Mouse (Mus musculus): ENCODE data around the gene Ptprm.
"Not testable (repeated sequence)": the region's sequence is repeated elsewhere in the genome, so short reads cannot be mapped to it uniquely, and the experiment has no call there.

Ptprm gene

GRCm38 (mm10) chr17:66871396-66871795 lies 482.9 kb downstream of the Ptprm start:
- DNase-seq (ENCODE audit: low spot score): no peak

DNA sequence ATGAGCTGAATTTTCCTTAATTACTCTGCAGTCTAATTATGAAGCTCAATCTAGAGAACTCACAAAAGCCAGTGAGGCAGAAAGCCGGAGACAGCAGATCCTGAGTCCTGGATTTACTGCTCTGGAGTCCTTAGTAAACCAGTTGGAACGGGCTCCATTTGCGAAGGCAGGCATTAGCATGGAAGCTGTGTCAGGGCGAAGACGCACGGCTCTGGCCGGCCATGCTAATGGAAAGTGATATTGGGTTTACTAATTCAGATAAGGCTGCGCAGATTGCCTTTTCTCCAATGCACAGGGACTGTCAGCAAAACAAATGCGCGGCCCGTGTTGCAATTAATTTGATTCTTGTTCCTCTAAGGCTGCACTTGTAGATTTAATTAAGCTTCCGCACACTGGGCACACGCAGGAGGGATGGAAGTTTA lies 484.7 kb downstream of the Ptprm start:
- no peak for DNase-seq (ENCODE audit: low spot score)

- no peak for DNase-seq (ENCODE audit: low spot score)
These were observed 489.8 kb downstream of the Ptprm start for GRCm38 (mm10) chr17:66864441-66864840.

GRCm38 (mm10) chr17:66861557-66861956 lies 492.7 kb downstream of the Ptprm start:
- no peak for DNase-seq (ENCODE audit: low spot score)

DNA sequence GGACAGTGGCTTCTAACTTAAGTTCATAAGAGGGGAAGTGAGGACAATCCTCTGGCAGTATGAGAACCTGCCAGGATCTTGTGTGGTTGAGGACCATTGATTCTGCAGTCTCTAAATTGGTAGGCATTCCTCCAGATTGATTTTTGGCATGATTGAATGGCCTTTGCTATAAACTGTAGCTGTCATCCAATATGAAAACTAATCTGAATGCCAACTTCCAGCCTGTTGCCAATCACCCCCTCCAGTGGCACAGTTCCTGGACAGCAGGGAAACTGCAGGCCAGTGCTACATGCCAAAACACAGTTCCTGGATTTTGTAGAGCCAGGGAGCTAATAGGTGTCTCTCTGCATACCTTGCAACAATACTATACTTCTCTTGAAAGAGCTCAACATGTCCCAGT lies 495.5 kb downstream of the Ptprm start:
- DNase-seq (ENCODE audit: low spot score): no peak

- DNase-seq (ENCODE audit: low spot score): no peak
These were observed 501.8 kb downstream of the Ptprm start for GRCm38 (mm10) chr17:66852496-66852895.

GRCm38 (mm10) chr17:66847011-66847410 lies 507.2 kb downstream of the Ptprm start:
- not testable (repeated sequence) for DNase-seq (ENCODE audit: low spot score)

DNA sequence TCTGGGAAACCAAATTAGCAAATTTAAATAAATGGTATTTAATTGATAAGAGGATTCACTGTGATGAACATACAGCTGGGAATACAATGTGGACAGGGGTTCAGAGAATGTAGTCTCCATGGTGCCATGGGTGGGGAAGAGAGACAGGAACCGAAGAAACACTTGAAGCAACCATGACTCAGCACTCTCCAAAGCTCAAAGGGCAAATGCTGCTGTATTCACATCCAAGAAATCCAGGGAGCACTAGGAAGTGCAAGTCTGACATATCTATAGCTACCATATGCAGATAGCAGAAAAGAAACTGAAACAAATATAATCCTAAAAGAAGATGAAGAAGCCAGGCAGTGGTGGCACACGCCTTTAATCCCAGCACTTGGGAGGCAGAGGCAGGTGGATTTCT lies 531.9 kb downstream of the Ptprm start:
- DNase-seq (ENCODE audit: low spot score): no peak

DNA sequence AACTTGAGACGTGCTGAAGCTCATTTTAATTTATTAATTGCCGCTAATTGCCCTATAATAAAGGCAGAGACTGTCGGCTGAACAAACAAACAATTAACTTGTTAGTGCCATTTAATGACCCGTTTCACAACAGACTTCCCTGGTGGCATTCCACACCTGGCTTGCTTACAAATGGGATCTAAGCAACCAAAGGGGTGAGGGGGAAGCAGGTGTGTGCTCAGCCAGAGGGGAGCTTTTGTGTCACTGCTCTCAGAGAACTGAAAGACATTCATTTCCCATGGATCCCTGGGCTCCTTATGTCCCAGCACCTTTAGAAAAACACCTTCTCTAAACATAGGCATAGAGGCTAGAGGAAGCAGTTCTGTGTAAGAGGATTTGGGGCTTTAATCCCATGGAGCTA lies 536.9 kb downstream of the Ptprm start:
- no peak for DNase-seq (ENCODE audit: low spot score)

DNA sequence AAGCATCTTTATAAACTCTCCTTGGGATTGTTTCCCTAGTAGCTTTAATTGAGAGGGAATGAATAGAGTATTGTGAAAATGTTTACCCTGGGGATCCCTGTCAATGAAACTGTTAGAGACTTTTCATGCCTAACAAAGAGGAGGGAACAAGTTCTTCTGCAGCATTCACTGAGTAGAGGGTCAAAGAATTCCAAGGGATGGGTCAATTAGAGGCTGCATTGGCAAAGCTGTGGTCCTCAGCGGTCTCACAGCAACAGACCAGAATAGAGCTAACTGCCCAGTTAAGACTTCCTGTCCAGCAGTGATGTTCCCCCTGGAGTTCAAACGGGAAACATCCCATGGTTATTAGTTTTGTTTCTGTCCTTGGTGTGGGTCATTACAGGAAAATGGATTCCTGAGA lies 538.3 kb downstream of the Ptprm start:
- no peak for DNase-seq (ENCODE audit: low spot score)

DNA sequence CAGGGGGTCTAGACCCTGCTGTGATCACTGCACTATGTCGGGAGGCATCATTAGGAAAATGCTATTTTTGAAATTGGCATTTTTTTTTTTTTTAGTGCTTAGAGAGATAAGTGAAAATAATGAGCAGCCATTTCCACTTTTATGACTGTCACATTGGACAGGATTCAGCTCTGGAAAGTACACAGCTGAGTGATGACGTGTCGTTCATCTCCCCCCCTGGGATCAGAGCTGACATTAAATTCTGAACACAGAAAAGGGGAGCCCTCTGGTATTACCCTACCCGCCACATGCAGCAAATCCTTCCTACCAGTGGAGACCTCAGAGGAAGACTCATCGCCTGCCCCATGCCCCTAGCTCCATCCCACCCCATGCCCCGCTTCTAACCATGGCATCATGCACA lies 540.5 kb downstream of the Ptprm start:
- no peak for DNase-seq (ENCODE audit: low spot score)

DNA sequence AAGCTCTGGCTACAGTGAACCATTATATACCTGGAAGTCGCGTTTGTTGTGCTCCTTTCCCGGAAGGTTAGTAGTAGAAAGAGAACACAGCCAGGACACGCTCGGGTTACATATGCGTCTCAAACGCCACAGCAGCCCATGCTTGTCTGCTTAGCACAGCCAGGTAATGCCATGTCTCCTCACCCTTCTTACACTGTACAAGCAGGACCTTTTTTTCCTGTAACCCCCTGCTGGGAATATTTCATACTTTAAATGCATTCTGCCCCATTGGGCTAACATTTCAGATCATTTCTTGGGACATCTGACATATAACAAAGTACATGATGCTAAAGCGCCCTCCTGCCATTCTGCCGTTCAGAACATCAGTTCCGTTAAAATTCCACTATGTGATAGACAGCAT lies 540.9 kb downstream of the Ptprm start:
- DNase-seq (ENCODE audit: low spot score): no peak

GRCm38 (mm10) chr17:66809786-66810185 lies 544.5 kb downstream of the Ptprm start:
- DNase-seq (ENCODE audit: low spot score): no peak

GRCm38 (mm10) chr17:66808186-66808585 lies 546.1 kb downstream of the Ptprm start:
- DNase-seq (ENCODE audit: low spot score): no peak

GRCm38 (mm10) chr17:66801831-66802687 lies 552.2 kb downstream of the Ptprm start:
- DNase-seq (ENCODE audit: low spot score): no peak

DNA sequence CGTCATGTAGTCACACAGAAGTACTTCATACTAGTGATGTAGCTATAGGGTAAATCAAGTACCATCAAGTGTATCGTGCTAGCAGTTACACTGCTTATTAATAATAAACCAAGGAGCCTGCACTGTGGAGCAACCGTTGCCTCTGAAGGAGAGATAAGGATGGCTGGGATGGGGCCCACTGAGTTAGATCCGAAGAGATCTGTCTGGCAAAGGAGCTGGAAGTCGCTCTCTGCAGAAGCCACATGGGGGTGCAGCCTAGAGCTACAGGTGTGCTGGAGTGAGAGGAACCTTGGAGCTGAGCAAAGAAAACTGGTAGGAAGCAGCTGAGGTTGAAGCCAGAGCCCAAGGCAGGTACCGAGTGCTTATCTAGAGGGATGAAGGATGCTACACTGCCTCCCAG lies 554.0 kb downstream of the Ptprm start:
- no peak for DNase-seq (ENCODE audit: low spot score)

GRCm38 (mm10) chr17:66786166-66786565 lies 568.1 kb downstream of the Ptprm start:
- DNase-seq (ENCODE audit: low spot score): no peak

DNA sequence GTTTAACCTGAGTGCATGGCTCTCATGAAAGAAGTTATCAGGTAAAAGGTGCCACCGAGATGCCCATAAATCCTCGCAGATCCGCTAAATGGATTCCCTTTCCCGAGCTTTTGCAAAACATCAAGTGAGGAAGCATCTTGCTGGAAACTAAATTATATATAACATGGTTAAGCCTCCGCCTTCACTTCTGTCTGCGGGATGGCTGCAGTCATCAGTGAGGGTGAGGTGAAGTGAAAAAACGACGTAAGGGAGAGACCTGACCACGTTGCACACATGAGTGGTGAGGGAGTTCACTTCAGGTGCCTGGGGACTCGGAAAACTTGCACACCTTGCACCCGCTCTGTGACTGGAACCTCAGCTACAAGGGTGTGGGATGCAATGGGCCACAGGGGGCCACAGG lies 568.7 kb downstream of the Ptprm start:
- DNase-seq (ENCODE audit: low spot score): no peak

- DNase-seq (ENCODE audit: low spot score): no peak
These were observed 570.7 kb downstream of the Ptprm start for GRCm38 (mm10) chr17:66783601-66784000.

- no peak for DNase-seq (ENCODE audit: low spot score)
These were observed 571.2 kb downstream of the Ptprm start for GRCm38 (mm10) chr17:66783075-66783492.

- peak; percentile 22 for DNase-seq (ENCODE audit: low spot score)
These were observed 572.3 kb downstream of the Ptprm start for GRCm38 (mm10) chr17:66781910-66782309.

GRCm38 (mm10) chr17:66779026-66779425 lies 575.2 kb downstream of the Ptprm start:
- DNase-seq (ENCODE audit: low spot score): no peak

DNA sequence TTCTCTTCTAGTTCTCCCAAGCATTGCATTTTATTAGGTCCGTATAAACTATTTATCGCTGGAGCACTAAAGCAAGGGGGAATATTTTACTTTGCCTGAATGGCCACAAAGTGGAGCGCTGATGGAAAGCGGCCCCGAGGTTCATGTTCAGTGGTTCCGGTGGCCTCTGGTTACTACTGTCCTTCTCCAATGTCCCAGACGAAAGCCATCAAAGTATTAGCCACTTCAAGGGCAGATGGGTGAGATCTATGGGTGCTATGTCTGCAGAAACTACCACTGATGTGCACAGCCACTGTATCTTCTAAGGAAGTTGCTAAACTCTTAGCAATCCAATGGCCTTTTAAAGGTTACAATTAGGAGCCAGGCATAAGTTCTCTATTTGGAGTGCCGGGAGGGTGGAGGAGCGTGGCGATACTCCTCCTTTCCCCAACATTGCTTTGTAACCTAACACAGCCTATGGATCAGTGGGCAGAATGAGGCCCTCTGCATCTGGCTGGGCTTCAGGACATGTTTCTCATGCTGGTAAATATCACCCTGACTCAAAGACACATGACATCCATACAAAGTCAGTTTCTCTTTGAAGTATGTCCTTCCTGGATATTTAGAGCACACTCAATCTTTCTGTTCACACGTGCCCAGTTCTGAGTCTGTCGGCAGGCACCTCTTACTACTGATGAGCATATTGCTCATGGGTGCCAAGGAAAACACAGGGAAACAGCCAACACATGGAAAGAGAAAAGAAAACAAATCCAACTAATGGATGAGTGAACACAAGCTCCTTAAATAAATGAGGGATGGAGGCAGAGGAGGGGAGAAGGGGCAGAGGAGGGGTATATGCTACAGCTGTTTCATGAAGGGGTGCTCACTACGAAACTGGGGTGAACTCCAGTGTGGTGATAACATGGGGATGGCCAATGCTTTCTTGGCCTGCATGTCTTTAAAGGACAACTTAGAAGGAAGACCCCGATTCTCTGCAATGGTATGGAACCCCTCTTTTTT lies 584.6 kb downstream of the Ptprm start:
- DNase-seq (ENCODE audit: low spot score): no peak

All from layer of hippocampus, adult 11-12 months (tissue).